Mouse (Mus musculus): ENCODE measurements around the gene Tifa. TPM values are rescaled to one million over a fixed set of nuclear protein-coding genes. Genes with fewer than 3 reads are reported as not detected.

Tifa gene
- polyA plus RNA-seq, 1 experiment, result 0.54 TPM

DNA sequence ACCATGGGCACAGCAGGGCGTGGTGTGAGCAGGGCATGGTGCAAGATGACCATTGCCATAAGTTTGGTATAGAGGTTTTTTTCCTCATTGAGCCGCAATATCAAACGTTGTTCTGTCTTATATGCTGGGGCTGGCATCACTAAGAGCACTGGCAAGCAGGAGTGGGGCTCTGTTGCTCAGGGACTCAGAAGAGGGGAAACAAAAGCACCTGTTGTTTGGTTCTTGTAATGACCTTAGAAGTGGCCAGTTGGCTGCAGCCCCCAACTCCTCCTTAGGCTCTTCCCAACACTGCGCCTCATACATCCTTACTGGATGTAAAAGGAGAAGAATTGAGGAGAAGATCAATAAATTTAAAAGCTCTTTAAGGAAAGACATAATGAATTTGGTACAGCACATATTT, 41.0 kb upstream of the Tifa start:
- Histone ChIP-seq H3K27me3 (ENCODE audit: control insufficient read depth, insufficient read depth, low read length, poor library complexity, severe bottlenecking) (no peaks in the 10 kb centered on the region; the same call in 1 of the 2 replicates), H3K9ac (ENCODE audit: low read depth, poor library complexity, severe bottlenecking) (no peak overlapping the region), H3K4me1 (ENCODE audit: control insufficient read depth, insufficient read depth, low read length) (no peaks in the 10 kb centered on the region), H3K36me3 (ENCODE audit: control insufficient read depth, insufficient read depth, low read length, poor library complexity, severe bottlenecking) (no peaks in the 10 kb centered on the region), H3K9me3 (replicated peaks; ENCODE audit: control insufficient read depth, insufficient read depth, low read length, poor library complexity, severe bottlenecking) (no peaks in the 10 kb centered on the region), H3K27ac (ENCODE audit: insufficient read depth, low read length) (no peak overlapping the region), H3K4me3 (ENCODE audit: low read depth, low read length) (no peak overlapping the region)
- TF ChIP-seq EP300 (IDR thresholded peaks at IDR 0.05; ENCODE audit: insufficient read depth, low read depth, low read length), result no peak
- TF ChIP-seq POLR2A (IDR thresholded peaks at IDR 0.05; ENCODE audit: insufficient read depth, low read length), result no peak
- TF ChIP-seq CTCF (IDR thresholded peaks at IDR 0.05; ENCODE audit: low read depth, low read length), result no peak

DNA sequence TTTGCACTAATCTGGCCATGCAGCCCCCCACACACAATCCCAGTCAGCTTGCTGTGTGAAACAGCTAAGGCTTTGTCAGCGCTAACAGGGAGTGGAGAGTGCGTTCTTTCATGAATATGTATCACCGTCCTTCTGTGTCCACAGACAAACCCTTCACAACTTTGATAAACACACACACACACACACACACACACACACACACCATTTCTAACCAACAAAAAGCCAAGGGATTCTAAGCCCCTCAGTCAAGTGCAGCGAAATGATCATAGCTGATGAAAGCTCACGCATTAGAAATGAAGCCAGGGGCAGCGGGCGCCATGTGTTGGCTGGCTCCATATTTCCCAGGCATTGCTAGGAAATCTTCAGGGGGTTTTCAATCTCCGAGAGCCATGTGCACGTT, 40.3 kb upstream of the Tifa start:
- Histone ChIP-seq H3K4me1 (ENCODE audit: control insufficient read depth, insufficient read depth, low read length) (no peaks in the 10 kb centered on the region), H3K27ac (ENCODE audit: insufficient read depth, low read length) (no peak overlapping the region), H3K9me3 (replicated peaks; ENCODE audit: control insufficient read depth, insufficient read depth, low read length, poor library complexity, severe bottlenecking) (no peaks in the 10 kb centered on the region), H3K9ac (ENCODE audit: low read depth, poor library complexity, severe bottlenecking) (no peak overlapping the region), H3K4me3 (ENCODE audit: low read depth, low read length) (no peak overlapping the region), H3K36me3 (ENCODE audit: control insufficient read depth, insufficient read depth, low read length, poor library complexity, severe bottlenecking) (no peaks in the 10 kb centered on the region), H3K27me3 (ENCODE audit: control insufficient read depth, insufficient read depth, low read length, poor library complexity, severe bottlenecking) (no peaks in the 10 kb centered on the region; the same call in 1 of the 2 replicates)
- TF ChIP-seq EP300 (IDR thresholded peaks at IDR 0.05; ENCODE audit: insufficient read depth, low read depth, low read length), result no peak
- TF ChIP-seq CTCF (IDR thresholded peaks at IDR 0.05; ENCODE audit: low read depth, low read length), result no peak
- no peak for TF ChIP-seq POLR2A (IDR thresholded peaks at IDR 0.05; ENCODE audit: insufficient read depth, low read length)

DNA sequence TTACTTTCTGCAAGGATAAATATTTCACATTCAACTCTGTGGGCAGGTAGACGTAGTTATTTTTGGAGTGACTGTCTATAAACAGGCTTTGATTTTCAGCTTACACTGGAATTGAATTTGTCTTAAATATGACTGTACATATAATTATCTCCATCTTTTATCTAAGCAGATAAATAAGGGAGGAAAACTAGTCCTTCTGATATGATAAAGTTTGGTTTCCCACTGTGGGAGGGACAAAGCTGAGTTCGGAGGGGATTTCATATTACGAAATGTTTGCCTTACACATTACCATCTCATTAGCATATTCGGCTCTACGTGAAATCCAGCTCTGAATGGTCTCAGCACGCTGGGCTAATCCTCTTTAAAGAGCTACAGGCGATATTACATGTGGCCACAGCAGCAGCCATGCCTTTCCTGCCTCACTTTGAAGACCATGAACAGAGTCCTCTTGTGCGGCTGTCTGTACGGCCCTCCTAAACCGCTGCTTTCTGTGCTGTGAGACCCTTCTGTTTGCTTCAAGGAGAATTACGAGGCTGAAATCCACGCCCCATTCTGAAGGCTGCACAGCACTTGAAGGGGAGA, 39.5 kb upstream of the Tifa start:
- H3K27ac ChIP-seq (ENCODE audit: insufficient read depth, low read length), result no peak overlapping the region
- H3K36me3 ChIP-seq (ENCODE audit: control insufficient read depth, insufficient read depth, low read length, poor library complexity, severe bottlenecking), result no peaks in the 10 kb centered on the region
- H3K27me3 ChIP-seq (ENCODE audit: control insufficient read depth, insufficient read depth, low read length, poor library complexity, severe bottlenecking), result no peaks in the 10 kb centered on the region; the same call in none of the 2 replicates
- H3K9me3 ChIP-seq (replicated peaks; ENCODE audit: control insufficient read depth, insufficient read depth, low read length, poor library complexity, severe bottlenecking), result no peaks in the 10 kb centered on the region
- TF ChIP-seq EP300 (IDR thresholded peaks at IDR 0.05; ENCODE audit: insufficient read depth, low read depth, low read length) (no peak), POLR2A (IDR thresholded peaks at IDR 0.05; ENCODE audit: insufficient read depth, low read length) (no peak), CTCF (IDR thresholded peaks at IDR 0.05; ENCODE audit: low read depth, low read length) (no peak)
- no peaks in the 10 kb centered on the region for H3K4me1 ChIP-seq (ENCODE audit: control insufficient read depth, insufficient read depth, low read length)
- H3K9ac ChIP-seq (ENCODE audit: low read depth, poor library complexity, severe bottlenecking), result no peak overlapping the region
- no peak overlapping the region for H3K4me3 ChIP-seq (ENCODE audit: low read depth, low read length)

DNA sequence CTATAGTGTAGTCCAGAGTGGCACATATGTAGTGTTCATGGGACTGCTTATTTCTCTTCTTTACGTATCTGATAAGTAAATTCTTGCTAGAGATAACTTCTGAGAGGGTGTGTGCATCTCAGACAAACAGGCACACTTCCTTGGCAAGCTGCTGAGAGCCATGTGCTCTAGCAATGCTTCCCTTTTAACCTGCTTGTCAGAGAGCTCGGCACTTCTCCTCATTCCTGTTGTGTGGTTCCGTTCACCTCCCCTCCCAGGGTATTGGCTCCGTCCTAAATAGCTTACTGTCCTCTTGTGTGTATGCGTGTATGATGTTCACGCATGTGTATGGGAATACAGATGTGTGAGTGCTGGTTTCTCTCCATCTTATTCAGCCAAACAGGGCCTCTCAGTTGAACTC, 33.1 kb upstream of the Tifa start:
- H3K4me3 ChIP-seq (ENCODE audit: low read depth, low read length), result no peak overlapping the region
- no peak overlapping the region for H3K27ac ChIP-seq (ENCODE audit: insufficient read depth, low read length)
- H3K27me3 ChIP-seq (ENCODE audit: control insufficient read depth, insufficient read depth, low read length, poor library complexity, severe bottlenecking), result no peaks in the 10 kb centered on the region; the same call in 1 of the 2 replicates
- no peaks in the 10 kb centered on the region for H3K9me3 ChIP-seq (replicated peaks; ENCODE audit: control insufficient read depth, insufficient read depth, low read length, poor library complexity, severe bottlenecking)
- TF ChIP-seq EP300 (IDR thresholded peaks at IDR 0.05; ENCODE audit: insufficient read depth, low read depth, low read length), result no peak
- TF ChIP-seq POLR2A (IDR thresholded peaks at IDR 0.05; ENCODE audit: insufficient read depth, low read length), result no peak
- TF ChIP-seq CTCF (IDR thresholded peaks at IDR 0.05; ENCODE audit: low read depth, low read length), result no peak
- no peak overlapping the region for H3K9ac ChIP-seq (ENCODE audit: low read depth, poor library complexity, severe bottlenecking)
- no peaks in the 10 kb centered on the region for H3K4me1 ChIP-seq (ENCODE audit: control insufficient read depth, insufficient read depth, low read length)
- no peaks in the 10 kb centered on the region for H3K36me3 ChIP-seq (ENCODE audit: control insufficient read depth, insufficient read depth, low read length, poor library complexity, severe bottlenecking)

DNA sequence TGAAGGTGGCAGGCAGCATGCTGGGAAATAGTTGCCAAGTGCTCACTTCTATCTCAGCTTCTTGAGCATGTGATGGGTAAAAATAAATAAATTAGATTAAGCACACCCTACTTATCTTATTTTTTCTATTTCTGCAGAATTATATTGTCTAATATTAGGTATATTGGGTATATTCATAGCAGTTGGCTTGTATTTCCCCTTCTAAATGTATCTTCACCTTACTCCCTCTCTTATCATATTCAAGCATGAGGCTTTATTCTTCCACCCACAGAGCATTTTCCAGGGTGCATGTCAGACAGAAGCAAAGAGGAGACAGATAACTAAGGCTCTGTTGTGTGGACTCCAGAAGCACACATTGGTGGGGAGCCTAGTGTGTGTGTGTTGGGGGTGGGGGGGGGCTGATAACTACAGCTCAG, 31.7 kb upstream of the Tifa start:
- Histone ChIP-seq H3K27me3 (ENCODE audit: control insufficient read depth, insufficient read depth, low read length, poor library complexity, severe bottlenecking) (no peaks in the 10 kb centered on the region; the same call in 1 of the 2 replicates), H3K36me3 (ENCODE audit: control insufficient read depth, insufficient read depth, low read length, poor library complexity, severe bottlenecking) (no peaks in the 10 kb centered on the region), H3K9me3 (replicated peaks; ENCODE audit: control insufficient read depth, insufficient read depth, low read length, poor library complexity, severe bottlenecking) (no peaks in the 10 kb centered on the region), H3K4me3 (ENCODE audit: low read depth, low read length) (no peak overlapping the region), H3K27ac (ENCODE audit: insufficient read depth, low read length) (no peak overlapping the region), H3K4me1 (ENCODE audit: control insufficient read depth, insufficient read depth, low read length) (no peaks in the 10 kb centered on the region), H3K9ac (ENCODE audit: low read depth, poor library complexity, severe bottlenecking) (no peak overlapping the region)
- no peak for TF ChIP-seq POLR2A (IDR thresholded peaks at IDR 0.05; ENCODE audit: insufficient read depth, low read length)
- TF ChIP-seq CTCF (IDR thresholded peaks at IDR 0.05; ENCODE audit: low read depth, low read length), result no peak
- no peak for TF ChIP-seq EP300 (IDR thresholded peaks at IDR 0.05; ENCODE audit: insufficient read depth, low read depth, low read length)

DNA sequence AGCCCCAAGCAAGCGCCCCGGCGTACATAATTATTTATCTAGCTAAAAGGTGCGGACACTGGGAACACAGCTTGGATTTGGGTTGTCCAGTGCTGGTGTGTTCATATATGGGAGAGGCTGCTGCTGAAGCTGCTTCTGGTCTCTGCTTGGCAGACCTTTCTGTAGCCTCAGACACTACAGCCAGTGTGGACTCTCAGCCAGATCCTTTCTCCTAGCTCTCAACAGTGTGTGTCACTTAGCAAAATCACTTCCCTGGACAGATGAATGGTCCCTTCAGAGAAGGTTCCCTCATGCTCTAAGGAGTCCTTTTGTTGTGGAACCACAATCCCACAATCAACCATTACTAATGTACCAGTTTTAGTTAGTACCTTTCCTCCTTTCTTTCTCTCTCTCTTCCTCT, 30.8 kb upstream of the Tifa start:
- TF ChIP-seq POLR2A (IDR thresholded peaks at IDR 0.05; ENCODE audit: insufficient read depth, low read length), result no peak
- TF ChIP-seq EP300 (IDR thresholded peaks at IDR 0.05; ENCODE audit: insufficient read depth, low read depth, low read length), result no peak
- no peak for TF ChIP-seq CTCF (IDR thresholded peaks at IDR 0.05; ENCODE audit: low read depth, low read length)
- Histone ChIP-seq H3K4me1 (ENCODE audit: control insufficient read depth, insufficient read depth, low read length) (no peaks in the 10 kb centered on the region), H3K27me3 (ENCODE audit: control insufficient read depth, insufficient read depth, low read length, poor library complexity, severe bottlenecking) (no peaks in the 10 kb centered on the region; the same call in 1 of the 2 replicates), H3K9ac (ENCODE audit: low read depth, poor library complexity, severe bottlenecking) (no peak overlapping the region), H3K27ac (ENCODE audit: insufficient read depth, low read length) (no peak overlapping the region), H3K36me3 (ENCODE audit: control insufficient read depth, insufficient read depth, low read length, poor library complexity, severe bottlenecking) (no peaks in the 10 kb centered on the region), H3K4me3 (ENCODE audit: low read depth, low read length) (no peak overlapping the region), H3K9me3 (replicated peaks; ENCODE audit: control insufficient read depth, insufficient read depth, low read length, poor library complexity, severe bottlenecking) (no peaks in the 10 kb centered on the region)
